Mouse (Mus musculus) liver, adult 10 weeks (tissue): Measurements from ENCODE around the gene Tgfbr3l. TPM values are rescaled to one million over a fixed set of nuclear protein-coding genes. Genes with fewer than 3 reads are reported as not detected.

ENCODE experiments used
- polyA plus RNA-seq: library from polyadenylated mRNA; stranded (reverse); fragments of 350-450 nt; fragmentation: Illumina TruSeq; extraction: RNeasy Lipid Tissue Mini Kit (QIAGEN cat#74804); gene quantifications from one replicate; pipeline ENCODE4 v1.2.3, GENCODE M21; 2014; ENCODE audit warnings: low read depth, low replicate concordance

The Tgfbr3l gene
- polyA plus RNA-seq, result 7.4 TPM

GRCm38 (mm10) chr8:4247951-4248540, at the start of gene Tgfbr3l:
Gene Tgfbr3l, plus strand, starts transcription at chr8:4248214.

GRCm38 (mm10) chr8:4216791-4217621, 31.0 kb upstream of the Tgfbr3l start, which contains the start of gene Prr36:
Gene Prr36, minus strand, starts transcription at chr8:4217459.

GRCm38 (mm10) chr8:4226739-4227347, 21.2 kb upstream of the Tgfbr3l start, which contains the start of gene Lrrc8e:
Gene Lrrc8e, plus strand, starts transcription at chr8:4226827.

GRCm38 (mm10) chr8:4238434-4239192, 9.4 kb upstream of the Tgfbr3l start, which contains the start of the genes Map2k7 and Gm49320:
Gene Map2k7, plus strand, starts transcription at chr8:4238740.
Gene Gm49320, plus strand, starts transcription at chr8:4238865.

GRCm38 (mm10) chr8:4252934-4253841, 5.2 kb downstream of the Tgfbr3l start, which contains the start of gene Snapc2:
Gene Snapc2, plus strand, starts transcription at chr8:4253080.

GRCm38 (mm10) chr8:4259125-4259804, 11.3 kb downstream of the Tgfbr3l start, which contains the start of gene Ctxn1:
Gene Ctxn1, minus strand, starts transcription at chr8:4259274.

GRCm38 (mm10) chr8:4275275-4276110, 27.5 kb downstream of the Tgfbr3l start, which contains the start of gene Timm44:
Gene Timm44, minus strand, starts transcription at chr8:4275913.

Other genes with a start within 250 kb of the Tgfbr3l start
- not detected for gene Cd209f, start 142.4 kb upstream of the Tgfbr3l start, polyA plus RNA-seq
- not detected for gene Cd209g, start 114.1 kb upstream of the Tgfbr3l start, polyA plus RNA-seq
- gene Evi5l, start 81.6 kb upstream of the Tgfbr3l start, polyA plus RNA-seq, result 1.2 TPM
- not detected for gene Prr36, start 30.8 kb upstream of the Tgfbr3l start, polyA plus RNA-seq
- gene Lrrc8e, start 21.4 kb upstream of the Tgfbr3l start, polyA plus RNA-seq, result 0.13 TPM
- gene Map2k7, start 9.5 kb upstream of the Tgfbr3l start, polyA plus RNA-seq, result 4.9 TPM
- gene Gm49320, start 9.3 kb upstream of the Tgfbr3l start, polyA plus RNA-seq, result not detected
- gene Snapc2, start 4.9 kb downstream of the Tgfbr3l start, polyA plus RNA-seq, result 3.2 TPM
- not detected for gene Ctxn1, start 11.1 kb downstream of the Tgfbr3l start, polyA plus RNA-seq
- gene Timm44, start 27.7 kb downstream of the Tgfbr3l start, polyA plus RNA-seq, result 74.0 TPM
- gene Ccl25, start 77.0 kb downstream of the Tgfbr3l start, polyA plus RNA-seq, result 13.1 TPM
- 31.0 TPM for gene Elavl1, start 77.2 kb downstream of the Tgfbr3l start, polyA plus RNA-seq
- gene Cers4, start 244.8 kb downstream of the Tgfbr3l start, polyA plus RNA-seq, result 1.6 TPM